Mouse (Mus musculus) spleen, adult 2 months (tissue): Measurements from ENCODE around the gene Adh5.

ENCODE experiments used
- CTCF ChIP-seq: fragments of 200-500 bp; IDR thresholded peaks from 2 replicates; pipeline ENCODE4 v1.5.1; 2011; ENCODE audit warnings: mild to moderate bottlenecking, inconsistent platforms; ENCODE audit not compliant: insufficient read depth, insufficient read length, insufficient replicate concordance; ENCODE audit errors: extremely low read depth
- POLR2A ChIP-seq: fragments of 200-500 bp; IDR thresholded peaks from 2 replicates; pipeline ENCODE4 v1.6.1; 2011; ENCODE audit warnings: low read depth, low read length, inconsistent platforms

DNA sequence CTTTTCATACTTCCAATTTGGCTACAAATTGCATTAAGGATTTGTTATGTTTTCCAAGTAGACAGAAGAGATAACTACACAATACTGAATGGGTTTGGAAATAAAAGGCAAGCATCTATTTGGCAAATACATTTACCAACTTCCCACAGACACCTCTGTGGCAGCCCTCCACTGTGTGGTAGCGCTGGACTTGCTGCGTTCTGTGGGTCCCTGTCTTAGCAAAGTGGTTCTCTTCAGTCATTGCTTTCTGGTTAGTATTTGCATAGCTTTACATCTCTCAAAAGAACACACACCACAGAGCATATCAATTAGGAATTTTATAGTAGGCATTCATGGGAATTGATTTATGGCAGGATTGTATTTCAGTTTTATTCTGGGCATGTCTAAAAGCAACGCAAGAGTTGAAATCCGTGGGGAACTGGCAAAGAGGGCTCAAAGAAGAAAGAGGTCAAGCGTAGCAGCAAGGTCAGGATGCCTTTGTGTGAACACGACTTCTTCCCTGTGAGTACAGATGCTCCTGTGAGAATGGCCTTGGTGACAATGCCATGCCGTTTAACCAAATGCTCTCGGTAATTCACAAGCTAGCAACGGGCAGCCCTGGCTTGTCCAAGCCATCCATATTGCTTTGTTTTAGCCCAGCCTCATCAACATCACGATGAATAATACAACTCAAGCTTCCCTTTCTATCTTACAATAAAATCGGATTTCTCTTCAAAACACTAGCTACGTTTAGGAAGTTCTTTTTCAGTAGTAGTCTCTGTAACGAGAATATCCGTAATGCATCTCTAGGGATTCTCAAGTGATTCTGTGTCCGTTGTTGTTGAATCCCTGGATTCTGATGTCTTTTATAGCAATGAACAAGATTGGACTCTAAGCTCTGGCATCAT, 57.2 kb downstream of the Adh5 start:
- no peak for TF ChIP-seq CTCF
- TF ChIP-seq POLR2A = no peak
